Mouse (Mus musculus) liver, embryonic 16.5 days (tissue): Measurements from ENCODE around the gene AC161166.1. TPM values are rescaled to one million over a fixed set of nuclear protein-coding genes. Genes with fewer than 3 reads are reported as not detected.
"Not testable (repeated sequence)": the region's sequence is repeated elsewhere in the genome, so short reads cannot be mapped to it uniquely, and the experiment has no call there.

ENCODE experiments used
- ATAC-seq: fragments of 200-750 bp; cut with Nextera tagmentation; 2 replicates; pipeline ENCODE4 v1.8.0; 2017; ENCODE audit warnings: low read depth, mild to moderate bottlenecking, moderate number of reproducible peaks, moderate library complexity
- H3K27ac ChIP-seq: fragments of 300-500 bp; sonication (generic); 2 replicates; pipeline ENCODE4 v1.5.1; 2014; ENCODE audit warnings: mild to moderate bottlenecking, low read length
- H3K27me3 ChIP-seq: fragments of 300-500 bp; sonication (generic); 2 replicates; pipeline ENCODE4 v1.6.1; 2014; ENCODE audit warnings: low read depth, low read length, mixed read lengths; ENCODE audit not compliant: control insufficient read depth, insufficient read depth
- H3K36me3 ChIP-seq: fragments of 300-500 bp; sonication (generic); 2 replicates; pipeline ENCODE4 v1.6.1; 2014; ENCODE audit warnings: mild to moderate bottlenecking; ENCODE audit not compliant: control insufficient read depth, insufficient read depth
- H3K4me1 ChIP-seq: fragments of 300-500 bp; sonication (generic); 2 replicates; pipeline ENCODE4 v1.6.1; 2014; ENCODE audit warnings: low read depth, low read length, mixed read lengths; ENCODE audit not compliant: control insufficient read depth
- H3K4me2 ChIP-seq: fragments of 300-500 bp; sonication (generic); 2 replicates; pipeline ENCODE4 v1.6.1; 2014; ENCODE audit warnings: low read depth, low read length, mixed read lengths
- H3K4me3 ChIP-seq: fragments of 300-500 bp; sonication (generic); 2 replicates; pipeline ENCODE4 v1.5.1; 2014; ENCODE audit warnings: low read depth, mild to moderate bottlenecking, low read length
- H3K9ac ChIP-seq: fragments of 300-500 bp; sonication (generic); 2 replicates; pipeline ENCODE4 v1.6.1; 2014; ENCODE audit warnings: low read depth, low read length
- H3K9me3 ChIP-seq: fragments of 300-500 bp; sonication (generic); replicated peaks from 2 replicates; pipeline ENCODE4 v1.6.1; 2016; ENCODE audit warnings: low read length; ENCODE audit not compliant: control insufficient read depth
- WGBS: fragments of 180-500 bp; shearing (Covaris S2); extraction: QIAGEN DNeasy Blood & Tissue Kit; methylation state at CpG from one replicate; pipeline ENCODE4 v1.1.7; 2014; ENCODE audit not compliant: insufficient replicate concordance; 5-methylcytosine and 5-hydroxymethylcytosine counted together
- polyA plus RNA-seq: library from polyadenylated mRNA; unstranded; fragments of >200 nt; fragmentation: Nextera tagmentation; extraction: Ambion mirVana; gene quantifications from 2 replicates; pipeline ENCODE4 v1.2.1, GENCODE M21; 2015

Gene AC161166.1
- polyA plus RNA-seq, 1 experiment from 2014 or later, result not detected

GRCm38 (mm10) chr7:24530062-24530931, 18.0 kb upstream of the AC161166.1 start, which contains the start of gene Irgq:
Gene Irgq (plus strand): TSS chr7:24530689.
- Histone ChIP-seq H3K36me3 (peaks cover 8% of the 10 kb centered on the region; the same call in 1 of the 2 replicates), H3K4me3 (peak within 1 kb of the TSS; percentile 76), H3K9ac (peak within 1 kb of the TSS; percentile 79), H3K27ac (peak within 1 kb of the TSS; percentile 85), H3K27me3 (no peaks in the 10 kb centered on the region), H3K4me1 (peaks cover 28% of the 10 kb centered on the region), H3K4me2 (peak within 1 kb of the TSS; percentile 89), H3K9me3 (no peaks in the 10 kb centered on the region)
- peak; percentile 93 for ATAC-seq
- under 1% methylated on average over 44 of the region's 44 CpGs for WGBS

DNA sequence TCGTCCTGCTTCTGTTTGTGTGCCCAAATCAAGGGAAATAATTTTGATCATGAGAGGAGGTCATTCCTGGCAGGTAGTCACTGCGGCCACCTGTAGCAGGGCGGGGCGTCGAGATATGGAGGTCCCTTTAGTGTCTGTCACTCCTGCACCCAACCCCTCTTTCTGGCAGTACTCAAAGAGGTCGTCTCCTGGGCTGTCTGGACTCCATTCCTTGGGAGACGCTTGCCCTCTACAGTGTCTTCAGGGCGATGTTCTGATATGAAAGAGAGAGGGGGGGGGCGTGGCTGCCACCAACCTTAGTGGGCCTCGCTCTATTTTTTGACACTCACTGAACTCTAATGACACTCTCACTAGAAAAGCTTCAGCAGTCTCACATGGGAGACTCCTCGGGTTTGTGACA, 17.3 kb upstream of the AC161166.1 start:
- H3K4me1 ChIP-seq, result peaks cover 28% of the 10 kb centered on the region
- H3K27ac ChIP-seq, result peak overlapping the region; percentile 85
- H3K9me3 ChIP-seq, result no peaks in the 10 kb centered on the region
- peak overlapping the region; percentile 89 for H3K4me2 ChIP-seq
- no peak for ATAC-seq
- peaks cover 8% of the 10 kb centered on the region; the same call in 1 of the 2 replicates for H3K36me3 ChIP-seq
- no peaks in the 10 kb centered on the region for H3K27me3 ChIP-seq
- peak overlapping the region; percentile 76 for H3K4me3 ChIP-seq
- H3K9ac ChIP-seq, result peak overlapping the region; percentile 79
- 40% methylated on average over 11 of the region's 11 CpGs for WGBS

DNA sequence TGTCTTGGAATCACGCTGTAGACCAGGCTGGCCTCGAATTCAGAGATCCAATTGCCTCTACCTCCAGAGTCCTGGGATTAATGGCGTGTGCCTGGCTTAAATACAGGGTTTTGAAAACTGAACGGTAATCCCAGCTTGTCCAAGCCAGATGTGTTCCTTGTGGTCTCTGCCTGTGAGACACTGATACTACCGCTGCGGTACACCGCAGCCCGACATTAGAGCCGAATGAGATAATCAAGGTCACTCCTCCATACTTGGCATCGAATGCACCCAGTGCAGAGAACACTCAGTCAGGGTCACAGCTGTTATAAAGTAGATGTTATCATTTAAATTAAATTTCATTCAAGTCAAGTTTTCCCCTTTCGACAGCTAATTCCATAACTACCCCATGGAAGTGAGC, 16.6 kb upstream of the AC161166.1 start:
- Histone ChIP-seq H3K27me3 (no peaks in the 10 kb centered on the region), H3K9ac (no peak overlapping the region), H3K4me2 (no peak overlapping the region), H3K4me3 (no peak overlapping the region), H3K9me3 (no peaks in the 10 kb centered on the region), H3K27ac (no peak overlapping the region), H3K4me1 (peaks cover 28% of the 10 kb centered on the region), H3K36me3 (peaks cover 5% of the 10 kb centered on the region; the same call in 1 of the 2 replicates)
- no peak for ATAC-seq
- WGBS, result 74% methylated on average over 11 of the region's 11 CpGs

DNA sequence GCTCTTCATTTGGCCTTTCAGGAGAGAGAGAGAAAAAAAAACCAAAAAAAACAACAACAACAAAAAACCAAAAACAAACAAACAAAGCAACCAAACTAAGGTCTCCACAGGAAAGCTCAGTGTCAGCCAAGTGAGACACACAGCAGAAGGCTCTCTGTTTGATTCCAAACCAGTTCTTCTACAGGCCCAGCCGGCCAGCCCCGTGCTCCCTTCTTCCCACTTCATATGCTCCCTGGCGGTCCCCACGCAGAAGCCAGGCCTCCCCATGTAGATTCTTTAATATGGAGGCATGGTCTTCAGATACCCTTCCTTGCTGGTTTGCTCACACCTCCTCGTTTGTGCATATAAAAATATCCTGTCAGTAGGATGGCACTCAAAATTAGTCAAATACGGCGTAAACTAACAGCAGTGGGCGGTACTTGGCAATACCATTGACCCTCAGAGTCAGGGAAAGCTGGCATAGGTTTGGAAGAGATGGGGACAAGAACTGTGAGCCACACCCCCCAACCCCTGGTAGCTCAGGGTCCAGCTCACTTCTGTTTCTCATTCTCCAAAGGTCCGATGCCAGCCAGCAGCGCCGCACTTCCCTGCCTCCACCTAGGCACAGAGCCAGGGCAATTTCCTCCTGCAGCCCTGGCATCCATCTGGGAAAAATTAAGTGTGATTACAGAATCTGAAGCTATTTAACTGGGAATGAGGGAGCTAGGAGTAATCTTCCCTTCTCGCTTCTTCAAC, 13.6 kb upstream of the AC161166.1 start:
- no peak overlapping the region for H3K9ac ChIP-seq
- WGBS, result 74% methylated on average over 12 of the region's 12 CpGs
- no peak overlapping the region for H3K4me3 ChIP-seq

GRCm38 (mm10) chr7:24524978-24525377, 12.7 kb upstream of the AC161166.1 start:
- H3K4me1 ChIP-seq, result peaks cover 12% of the 10 kb centered on the region
- H3K9ac ChIP-seq, result no peak overlapping the region
- 63% methylated on average over 6 of the region's 6 CpGs for WGBS
- H3K36me3 ChIP-seq, result no peaks in the 10 kb centered on the region
- no peaks in the 10 kb centered on the region for H3K27me3 ChIP-seq
- no peak overlapping the region for H3K4me3 ChIP-seq
- no peaks in the 10 kb centered on the region for H3K9me3 ChIP-seq
- no peak overlapping the region for H3K4me2 ChIP-seq
- ATAC-seq, result no peak
- H3K27ac ChIP-seq, result no peak overlapping the region

More for the DNA sequence above, 13.6 kb upstream of the AC161166.1 start:
- no peaks in the 10 kb centered on the region for H3K9me3 ChIP-seq
- H3K4me2 ChIP-seq, result no peak overlapping the region
- no peak for ATAC-seq
- H3K27ac ChIP-seq, result no peak overlapping the region
- no peaks in the 10 kb centered on the region for H3K36me3 ChIP-seq
- H3K27me3 ChIP-seq, result no peaks in the 10 kb centered on the region
- peaks cover 14% of the 10 kb centered on the region for H3K4me1 ChIP-seq

DNA sequence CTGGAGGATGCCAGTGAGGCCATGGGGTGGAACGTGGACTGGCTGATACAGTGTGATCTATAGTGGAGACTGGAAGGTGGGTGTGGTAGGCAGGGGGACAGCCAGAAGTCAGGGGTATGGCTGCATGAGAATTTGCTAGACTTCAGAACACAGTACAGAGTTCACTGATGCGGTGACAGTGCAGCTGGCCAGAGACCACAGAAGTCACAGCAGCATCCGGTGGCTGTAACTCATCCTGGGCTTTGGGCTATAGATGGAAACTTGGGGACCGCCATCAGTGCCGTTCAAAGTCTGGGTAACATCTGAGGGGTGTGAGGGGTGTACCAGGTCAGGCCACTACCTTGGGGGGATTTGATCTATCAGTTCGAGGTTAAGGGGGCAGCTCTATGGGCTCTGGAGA, 11.5 kb upstream of the AC161166.1 start:
- WGBS, result 49% methylated on average over 6 of the region's 6 CpGs
- Histone ChIP-seq H3K9me3 (no peaks in the 10 kb centered on the region), H3K4me3 (no peak overlapping the region), H3K36me3 (no peaks in the 10 kb centered on the region), H3K27me3 (no peaks in the 10 kb centered on the region), H3K27ac (no peak overlapping the region), H3K4me2 (no peak overlapping the region), H3K4me1 (peaks cover under 1% of the 10 kb centered on the region; the same call in 1 of the 2 replicates), H3K9ac (no peak overlapping the region)
- ATAC-seq, result no peak

GRCm38 (mm10) chr7:24522805-24523204, 10.6 kb upstream of the AC161166.1 start:
- Histone ChIP-seq H3K4me3 (no peak overlapping the region), H3K27me3 (no peaks in the 10 kb centered on the region), H3K4me1 (no peaks in the 10 kb centered on the region), H3K9me3 (no peaks in the 10 kb centered on the region), H3K27ac (no peak overlapping the region), H3K9ac (no peak overlapping the region), H3K4me2 (no peak overlapping the region), H3K36me3 (no peaks in the 10 kb centered on the region)
- ATAC-seq, result no peak
- WGBS, result 44% methylated on average over 5 of the region's 5 CpGs

DNA sequence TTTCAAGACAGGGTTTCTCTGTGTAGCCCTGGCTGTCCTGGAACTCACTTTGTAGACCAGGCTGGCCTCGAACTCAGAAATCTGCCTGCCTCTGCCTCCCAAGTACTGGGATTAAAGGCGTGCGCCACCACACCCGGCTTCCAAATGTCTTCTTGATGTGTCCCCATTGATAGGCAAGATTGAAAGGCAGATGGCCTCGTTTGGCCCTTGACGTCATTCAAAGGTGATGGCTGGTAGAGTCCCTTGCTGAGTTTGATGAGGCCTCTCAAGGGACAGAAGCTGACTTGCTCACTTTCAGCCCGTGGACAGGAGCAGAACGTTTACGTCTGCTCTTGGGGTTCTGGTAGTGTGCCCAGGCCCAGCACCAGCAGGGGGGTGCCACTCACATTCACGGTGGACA, 7.8 kb upstream of the AC161166.1 start:
- H3K9me3 ChIP-seq, H3K4me2 ChIP-seq, H3K36me3 ChIP-seq, H3K4me1 ChIP-seq, ATAC-seq, H3K27ac ChIP-seq, H3K4me3 ChIP-seq, H3K27me3 ChIP-seq, H3K9ac ChIP-seq: not testable (repeated sequence)
- WGBS, result 68% methylated on average over 10 of the region's 10 CpGs

DNA sequence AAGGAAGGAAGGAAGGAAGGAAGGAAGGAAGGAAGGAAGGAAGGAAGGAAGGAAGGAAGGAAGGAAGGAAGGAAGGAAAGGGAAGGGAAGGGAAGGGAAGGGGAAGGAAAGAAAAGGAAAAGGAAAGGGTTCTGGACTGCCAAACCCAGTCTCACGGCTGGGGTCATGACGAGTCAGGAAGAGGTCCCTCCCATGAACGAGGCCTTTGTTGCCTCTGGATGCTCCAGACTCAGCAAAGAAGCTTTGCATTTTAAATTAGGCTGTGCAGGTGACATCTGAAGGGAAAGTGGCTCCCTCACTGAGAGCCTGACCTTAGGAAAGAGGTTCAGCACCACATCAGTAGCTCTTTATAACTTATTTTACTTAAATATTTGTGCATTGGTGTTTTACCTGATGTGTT, 6.9 kb upstream of the AC161166.1 start:
- H3K36me3 ChIP-seq, result no peaks in the 10 kb centered on the region
- WGBS, result 34% methylated on average over 3 of the region's 3 CpGs
- H3K4me2 ChIP-seq, result no peak overlapping the region
- no peak overlapping the region for H3K4me3 ChIP-seq
- ATAC-seq, result no peak
- H3K9me3 ChIP-seq, result no peaks in the 10 kb centered on the region
- H3K9ac ChIP-seq, result no peak overlapping the region
- H3K4me1 ChIP-seq, result no peaks in the 10 kb centered on the region
- no peaks in the 10 kb centered on the region for H3K27me3 ChIP-seq
- H3K27ac ChIP-seq, result no peak overlapping the region
